Mouse (Mus musculus) liver, embryonic 11.5 days (tissue): ENCODE measurements around the gene Ywhag. TPM values are rescaled to one million over a fixed set of nuclear protein-coding genes. Genes with fewer than 3 reads are reported as not detected.

Experiments used
- ATAC-seq: fragments of 200-750 bp; cut with Nextera tagmentation; replicated peaks from 2 replicates; pipeline ENCODE4 v1.8.0; 2017; ENCODE audit warnings: moderate number of reproducible peaks, mild to moderate bottlenecking, moderate TSS enrichment, moderate library complexity; ENCODE audit not compliant: low FRiP score
- DNase-seq: peaks from one replicate; pipeline ENCODE4 v3.0.0-alpha.2; 2017; ENCODE audit warnings: low spot score
- H3K27ac ChIP-seq: fragments of 300-500 bp; sonication (generic); 2 replicates; pipeline ENCODE4 v1.5.1; 2014; ENCODE audit warnings: mild to moderate bottlenecking, low read depth, low read length, control low read depth
- H3K27me3 ChIP-seq: fragments of 300-500 bp; sonication (generic); replicated peaks from 2 replicates; pipeline ENCODE4 v1.6.1; 2014; ENCODE audit warnings: low read length, mixed read lengths; ENCODE audit not compliant: control insufficient read depth, insufficient read depth
- H3K36me3 ChIP-seq: fragments of 300-500 bp; sonication (generic); 2 replicates; pipeline ENCODE4 v1.6.1; 2014; ENCODE audit warnings: mild to moderate bottlenecking, low read length, moderate library complexity, mixed read lengths; ENCODE audit not compliant: control insufficient read depth, insufficient read depth
- H3K4me1 ChIP-seq: fragments of 300-500 bp; sonication (generic); replicated peaks from 2 replicates; pipeline ENCODE4 v1.6.1; 2014; ENCODE audit warnings: low read length, mixed read lengths; ENCODE audit not compliant: control insufficient read depth, insufficient read depth
- H3K4me2 ChIP-seq: fragments of 300-500 bp; sonication (generic); 2 replicates; pipeline ENCODE4 v1.6.1; 2014; ENCODE audit warnings: mild to moderate bottlenecking, control low read depth, moderate library complexity
- H3K4me3 ChIP-seq: fragments of 300-500 bp; sonication (generic); 2 replicates; pipeline ENCODE4 v1.5.1; 2014; ENCODE audit warnings: low read depth, low read length, control low read depth
- H3K9ac ChIP-seq: fragments of 300-500 bp; sonication (generic); 2 replicates; pipeline ENCODE4 v1.6.1; 2014; ENCODE audit warnings: low read depth, low read length, control low read depth
- H3K9me3 ChIP-seq: fragments of 300-500 bp; sonication (generic); 2 replicates; pipeline ENCODE4 v1.6.1; 2016; ENCODE audit warnings: low read length, inconsistent platforms, mixed read lengths; ENCODE audit not compliant: control insufficient read depth
- WGBS: fragments of 180-500 bp; shearing (Covaris S2); extraction: QIAGEN DNeasy Blood & Tissue Kit; methylation state at CpG from one replicate; pipeline ENCODE4 v1.1.7; 2014; 5-methylcytosine and 5-hydroxymethylcytosine counted together
- polyA plus RNA-seq: library from polyadenylated mRNA; unstranded; fragments of >200 nt; fragmentation: Nextera tagmentation; extraction: Ambion mirVana; gene quantifications from 2 replicates; pipeline ENCODE4 v1.2.1, GENCODE M21; 2014

Gene Ywhag
- polyA plus RNA-seq, 1 experiment from 2014 or later: 99.8 TPM

DNA sequence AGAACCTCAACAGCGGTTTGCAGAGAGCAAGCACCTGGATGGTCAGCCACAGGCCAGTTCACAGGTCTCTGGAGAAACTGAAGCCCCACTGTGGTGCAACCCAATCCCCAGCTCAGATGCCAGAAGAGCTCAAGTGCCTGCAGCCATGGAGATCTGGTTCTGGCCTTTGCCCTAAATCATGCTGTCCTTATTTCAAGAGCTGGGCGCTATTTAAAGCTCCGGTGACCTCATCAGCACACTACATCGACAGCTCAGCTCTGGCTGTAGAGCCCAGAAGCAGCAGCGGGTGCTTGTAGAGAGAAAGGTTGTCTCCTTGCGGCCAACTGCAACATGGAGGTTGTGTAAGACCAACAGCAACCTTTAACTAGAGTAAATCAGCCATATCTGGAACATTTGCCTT, 20.3 kb downstream of the Ywhag start:
- peaks cover 28% of the 10 kb centered on the region for H3K4me1 ChIP-seq
- WGBS: 74% methylated on average over 6 of the region's 6 CpGs
- H3K4me3 ChIP-seq: no peak overlapping the region
- H3K9me3 ChIP-seq: no peaks in the 10 kb centered on the region
- no peak for DNase-seq
- H3K27ac ChIP-seq: peak overlapping the region; percentile 30; the same call in 1 of the 2 replicates
- no peak overlapping the region for H3K9ac ChIP-seq
- H3K36me3 ChIP-seq: peaks cover 51% of the 10 kb centered on the region
- no peak overlapping the region for H3K4me2 ChIP-seq
- no peaks in the 10 kb centered on the region for H3K27me3 ChIP-seq
- ATAC-seq: no peak

DNA sequence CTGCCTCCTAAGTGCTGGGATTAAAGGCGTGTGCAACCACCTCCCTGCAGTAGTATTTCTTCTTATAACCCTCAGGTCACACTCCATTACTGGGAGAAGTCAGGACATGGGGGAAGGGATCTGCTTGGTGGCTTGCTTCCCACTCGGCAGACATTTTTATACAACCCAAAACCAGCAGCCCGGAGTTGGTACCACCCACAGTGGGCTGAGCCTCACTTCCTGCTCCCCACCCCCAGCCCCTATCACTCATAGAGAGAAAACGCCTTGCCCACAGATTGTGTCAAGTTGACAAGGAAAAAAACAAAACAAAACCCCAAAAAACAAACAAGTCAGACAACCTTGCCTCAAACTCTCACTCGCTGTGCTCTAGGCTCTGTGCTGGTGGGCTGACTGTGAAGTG, 21.2 kb downstream of the Ywhag start:
- H3K36me3 ChIP-seq: peaks cover 48% of the 10 kb centered on the region
- H3K4me1 ChIP-seq: peaks cover 28% of the 10 kb centered on the region
- no peak overlapping the region for H3K27ac ChIP-seq
- WGBS: 58% methylated on average over 5 of the region's 5 CpGs
- no peak overlapping the region for H3K9ac ChIP-seq
- ATAC-seq: no peak
- H3K27me3 ChIP-seq: no peaks in the 10 kb centered on the region
- no peaks in the 10 kb centered on the region for H3K9me3 ChIP-seq
- H3K4me3 ChIP-seq: no peak overlapping the region
- no peak overlapping the region for H3K4me2 ChIP-seq
- no peak for DNase-seq

DNA sequence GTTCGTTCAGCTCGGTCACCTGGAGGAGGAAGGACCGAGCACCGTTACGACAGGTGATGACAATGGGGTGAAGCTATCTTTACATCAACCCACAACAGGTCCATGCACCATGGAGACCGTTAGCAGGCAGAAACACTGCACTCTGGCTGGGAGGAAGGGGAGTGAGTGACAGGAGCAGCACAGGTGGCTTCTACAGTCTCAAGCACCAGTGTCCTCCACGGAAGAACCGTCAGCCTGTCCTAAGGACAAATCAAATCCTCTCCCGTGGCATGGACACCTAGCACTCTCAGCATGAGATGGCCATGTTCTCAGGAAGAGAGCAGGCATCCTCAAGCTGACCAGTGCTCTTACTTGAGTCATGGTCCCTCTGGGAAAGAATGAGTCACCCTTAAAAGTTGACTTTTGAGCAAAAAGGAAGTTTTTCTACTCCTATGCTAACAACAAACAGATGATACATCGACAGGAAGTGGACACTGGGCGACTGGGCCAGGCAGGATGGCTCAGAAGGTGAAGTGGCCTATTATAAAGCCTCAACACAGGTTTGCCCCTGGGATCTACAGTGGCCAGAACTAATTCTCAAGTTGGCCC, 22.7 kb downstream of the Ywhag start:
- H3K9ac ChIP-seq: no peak overlapping the region
- H3K9me3 ChIP-seq: no peaks in the 10 kb centered on the region
- peaks cover 45% of the 10 kb centered on the region for H3K36me3 ChIP-seq
- no peak for ATAC-seq
- no peak overlapping the region for H3K27ac ChIP-seq
- peaks cover 28% of the 10 kb centered on the region for H3K4me1 ChIP-seq
- 80% methylated on average over 11 of the region's 11 CpGs for WGBS
- no peak overlapping the region for H3K4me2 ChIP-seq
- no peak overlapping the region for H3K4me3 ChIP-seq
- no peaks in the 10 kb centered on the region for H3K27me3 ChIP-seq
- no peak for DNase-seq

DNA sequence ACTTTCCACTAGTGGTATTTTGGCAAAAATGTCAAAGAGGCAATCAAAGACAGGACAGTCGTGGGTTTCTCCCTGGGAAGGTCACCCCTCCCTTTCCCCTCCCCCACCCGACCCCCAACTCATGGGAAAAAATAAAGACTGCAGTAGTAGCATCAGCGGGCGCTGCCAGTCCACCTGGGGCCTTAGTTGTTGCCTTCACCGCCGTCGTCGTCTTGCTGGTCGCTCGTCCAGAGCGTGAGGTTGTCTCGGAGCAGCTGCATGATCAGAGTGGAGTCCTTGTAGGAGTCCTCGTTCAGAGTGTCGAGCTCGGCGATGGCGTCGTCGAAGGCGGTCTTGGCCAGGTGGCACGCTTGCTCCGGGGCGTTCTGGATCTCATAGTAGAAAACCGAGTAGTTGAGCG, 23.6 kb downstream of the Ywhag start:
- peaks cover 26% of the 10 kb centered on the region for H3K4me1 ChIP-seq
- ATAC-seq: no peak
- H3K9ac ChIP-seq: no peak overlapping the region
- no peaks in the 10 kb centered on the region for H3K27me3 ChIP-seq
- H3K36me3 ChIP-seq: peaks cover 41% of the 10 kb centered on the region
- DNase-seq: no peak
- H3K4me2 ChIP-seq: no peak overlapping the region
- H3K9me3 ChIP-seq: no peaks in the 10 kb centered on the region
- H3K4me3 ChIP-seq: no peak overlapping the region
- WGBS: 89% methylated on average over 25 of the region's 25 CpGs
- H3K27ac ChIP-seq: no peak overlapping the region

DNA sequence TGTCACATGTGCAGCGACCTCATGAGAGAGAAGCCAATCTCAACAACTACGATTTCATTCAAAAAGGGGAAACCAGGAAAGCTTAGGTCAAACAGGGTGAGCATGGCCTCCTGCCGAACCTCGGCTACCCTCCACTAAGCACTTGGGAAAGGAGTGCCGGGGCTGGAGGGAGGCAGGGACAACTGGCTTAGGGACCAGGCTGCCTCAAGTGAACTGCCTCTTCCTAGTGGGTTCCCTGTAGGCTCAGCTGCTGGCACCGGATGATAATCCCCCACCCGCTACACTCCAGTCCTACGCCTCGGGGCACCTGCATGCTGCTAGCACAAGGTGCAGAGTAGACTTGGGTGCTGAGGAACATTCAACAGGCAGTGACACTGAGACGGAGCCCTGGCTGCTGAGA, 24.8 kb downstream of the Ywhag start:
- Histone ChIP-seq H3K4me2 (no peak overlapping the region), H3K27ac (no peak overlapping the region), H3K4me1 (peaks cover 20% of the 10 kb centered on the region), H3K9me3 (no peaks in the 10 kb centered on the region), H3K27me3 (no peaks in the 10 kb centered on the region), H3K4me3 (no peak overlapping the region), H3K9ac (no peak overlapping the region), H3K36me3 (peaks cover 40% of the 10 kb centered on the region)
- WGBS: 88% methylated on average over 10 of the region's 10 CpGs
- ATAC-seq (no peak), DNase-seq (no peak)

DNA sequence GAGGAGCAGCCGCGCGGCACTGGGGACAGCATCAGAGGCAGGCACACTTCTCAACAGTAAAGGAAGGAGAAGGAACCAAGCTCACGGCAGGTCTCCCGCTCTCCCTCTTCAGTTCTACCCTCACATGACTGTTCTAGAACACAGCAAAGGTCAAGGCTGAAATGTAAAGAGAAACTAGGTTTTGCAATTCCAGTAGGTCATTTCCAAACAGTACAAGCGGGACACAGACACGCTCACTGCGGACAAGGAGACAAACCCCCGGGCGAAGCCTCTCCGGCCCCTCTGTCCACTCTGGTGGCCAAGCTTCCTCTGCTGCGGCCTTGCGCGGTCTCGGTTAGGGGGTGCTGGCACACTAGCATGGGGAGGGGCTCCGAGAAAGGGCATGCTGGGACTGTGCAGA, 25.4 kb downstream of the Ywhag start:
- Histone ChIP-seq H3K27ac (no peak overlapping the region), H3K36me3 (peaks cover 36% of the 10 kb centered on the region), H3K27me3 (no peaks in the 10 kb centered on the region), H3K9me3 (no peaks in the 10 kb centered on the region), H3K4me1 (peaks cover 14% of the 10 kb centered on the region), H3K4me3 (no peak overlapping the region), H3K4me2 (no peak overlapping the region), H3K9ac (no peak overlapping the region)
- 0 out of 2 replicates have a peak, but pooled peaks have one; percentile 6 for ATAC-seq
- 84% methylated on average over 16 of the region's 16 CpGs for whole genome bisulfite sequencing
- no peak for DNase-seq

DNA sequence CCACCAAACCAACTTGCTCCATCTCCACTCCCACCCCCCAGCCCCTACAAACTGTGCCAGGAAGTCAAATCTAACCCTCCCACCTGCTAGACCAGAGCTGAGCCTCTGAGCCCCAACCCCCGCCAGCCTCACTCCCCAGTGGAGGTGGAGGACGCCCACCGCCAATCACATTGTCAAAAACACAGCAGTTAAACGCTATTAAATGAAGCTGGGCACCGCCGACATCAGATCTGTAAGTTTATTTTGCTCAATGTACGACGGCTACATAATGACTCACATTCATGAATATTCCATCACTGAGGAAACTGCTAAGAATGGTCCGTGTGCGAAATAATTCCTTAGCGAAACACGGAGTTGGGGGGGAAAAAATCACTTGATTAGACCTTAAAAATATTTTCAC, 26.2 kb downstream of the Ywhag start:
- peaks cover 10% of the 10 kb centered on the region for H3K4me1 ChIP-seq
- H3K27ac ChIP-seq: no peak overlapping the region
- no peak overlapping the region for H3K4me2 ChIP-seq
- WGBS: 83% methylated on average over 12 of the region's 12 CpGs
- no peak overlapping the region for H3K4me3 ChIP-seq
- H3K9ac ChIP-seq: no peak overlapping the region
- H3K9me3 ChIP-seq: no peaks in the 10 kb centered on the region
- DNase-seq (no peak), ATAC-seq (no peak)
- H3K36me3 ChIP-seq: peaks cover 36% of the 10 kb centered on the region
- H3K27me3 ChIP-seq: no peaks in the 10 kb centered on the region

DNA sequence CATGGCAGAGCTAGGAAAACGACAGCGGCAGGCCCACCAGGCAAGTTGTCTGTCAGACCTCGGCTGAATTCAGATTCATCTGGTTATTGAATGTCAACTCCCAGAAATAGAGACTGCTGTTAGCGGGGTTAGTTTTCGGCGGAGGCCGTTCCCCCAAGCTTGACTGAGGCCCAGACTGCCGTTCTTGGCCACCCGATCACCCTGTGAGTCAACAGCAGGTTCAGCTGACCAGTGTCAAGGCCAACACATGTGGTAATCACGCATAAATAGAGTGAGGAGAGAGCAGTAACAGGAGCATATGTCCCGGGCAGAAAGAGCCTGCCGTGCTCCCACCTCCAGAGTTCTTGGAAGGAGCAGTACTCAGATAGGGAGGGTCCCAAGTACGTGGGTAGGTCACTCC, 27.2 kb downstream of the Ywhag start:
- Histone ChIP-seq H3K4me3 (no peak overlapping the region), H3K4me2 (no peak overlapping the region), H3K4me1 (peaks cover 9% of the 10 kb centered on the region), H3K9ac (no peak overlapping the region), H3K27ac (no peak overlapping the region), H3K36me3 (peaks cover 36% of the 10 kb centered on the region), H3K9me3 (no peaks in the 10 kb centered on the region), H3K27me3 (no peaks in the 10 kb centered on the region)
- WGBS: 79% methylated on average over 13 of the region's 13 CpGs
- ATAC-seq: no peak
- no peak for DNase-seq

DNA sequence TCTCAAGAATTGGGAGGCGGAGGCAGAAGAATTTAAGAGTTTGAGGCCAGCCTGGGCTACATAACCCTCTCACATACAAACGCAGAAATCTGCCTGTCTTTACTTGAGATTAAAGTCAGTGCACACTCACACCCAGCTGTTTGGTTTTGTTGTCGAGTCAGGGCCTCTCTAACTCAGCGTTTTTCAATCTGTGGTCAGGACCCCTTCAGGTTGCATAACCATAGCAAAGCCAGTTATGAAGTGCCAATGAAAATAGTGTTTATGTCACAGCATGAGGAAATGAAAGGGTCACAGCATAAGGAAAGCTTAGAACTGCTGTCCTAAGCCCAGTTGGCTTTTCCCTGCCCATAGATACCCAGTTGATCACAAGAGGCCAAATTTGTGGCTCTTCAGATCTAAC, 27.6 kb downstream of the Ywhag start:
- Histone ChIP-seq H3K9me3 (no peaks in the 10 kb centered on the region), H3K9ac (no peak overlapping the region), H3K27ac (no peak overlapping the region), H3K27me3 (no peaks in the 10 kb centered on the region), H3K4me2 (no peak overlapping the region), H3K4me3 (no peak overlapping the region), H3K4me1 (peaks cover 9% of the 10 kb centered on the region), H3K36me3 (peaks cover 35% of the 10 kb centered on the region)
- DNase-seq: no peak
- 64% methylated on average over 4 of the region's 4 CpGs for WGBS
- ATAC-seq: no peak
